34 mouse cellular contexts compared by ENCODE assay signal in genomic region chr9:40825601-40826000, GRCm38 (mm10). TPM values are rescaled to one million over a fixed set of nuclear protein-coding genes. Genes with fewer than 3 reads are reported as not detected.
DNase-seq lines count a peak whose midpoint lies in the region; ATAC-seq and TF ChIP-seq lines count a peak whose summit lies in the region.
"Had no signal": no experiment of that assay in that cellular context is flagged by ENCODE, and none has a peak within 500 bp of the region (broad histone marks: within the 10 kb centered on the region; RNA-seq: fewer than 3 reads in every experiment).

No protein-coding gene starts in this region.

- no peaks in the 10 kb centered on the region for H3K36me3 ChIP-seq in kidney, embryonic 15.5 days
- H3K36me3 ChIP-seq in lung, embryonic 14.5 days (ENCODE audit: insufficient read depth), result no peaks in the 10 kb centered on the region
- no peaks in the 10 kb centered on the region for H3K36me3 ChIP-seq in heart, embryonic 11.5 days (ENCODE audit: control insufficient read depth, insufficient read depth, low read length)
- H3K36me3 ChIP-seq: G1E; hindbrain, embryonic 10.5 days; hindbrain, embryonic 15.5 days; limb, embryonic 13.5 days; liver, embryonic 13.5 days had no signal

- no peaks in the 10 kb centered on the region for H3K9me3 ChIP-seq in kidney, embryonic 15.5 days (replicated peaks)
- H3K9me3 ChIP-seq in lung, embryonic 14.5 days (ENCODE audit: low read depth, low read length), result no peaks in the 10 kb centered on the region
- no peaks in the 10 kb centered on the region for H3K9me3 ChIP-seq in heart, embryonic 11.5 days (replicated peaks; ENCODE audit: control insufficient read depth, low read length)
- H3K9me3 ChIP-seq: G1E; hindbrain, embryonic 10.5 days; hindbrain, embryonic 15.5 days; limb, embryonic 13.5 days; liver, embryonic 13.5 days had no signal

- DNase-seq in adrenal gland, postnatal 36 days, result peak; percentile 25 to 46
- DNase-seq in adrenal gland, adult 8-10 months, result no peak
- DNase-seq in kidney, adult 11 months, result peak; percentile 11
- peak; percentile 26 for DNase-seq in lung, embryonic 14.5 days
- DNase-seq in lung, postnatal 4 days, result no peak
- DNase-seq: adrenal gland, postnatal 25 days; cerebellum, adult 18-20 months; gastrocnemius, postnatal 10 days; heart, postnatal 14 days; liver, embryonic 13.5 days; lung, adult 18-20 months; lung, postnatal 10 days; right cerebral cortex, adult 18-20 months; spleen, adult 18-20 months; thymus, postnatal 14 days had no signal

- ATAC-seq in kidney, embryonic 15.5 days (replicated peaks; ENCODE audit: low FRiP score), result no peak
- ATAC-seq in lung, embryonic 14.5 days (ENCODE audit: insufficient read depth), result no peak
- ATAC-seq in heart, embryonic 11.5 days (replicated peaks; ENCODE audit: insufficient number of reproducible peaks, low FRiP score, low TSS enrichment), result no peak
- ATAC-seq: inflammation-experienced regulatory T-cells, adult 6 months; midbrain, embryonic 16.5 days had no signal

- no peak overlapping the region for H3K4me2 ChIP-seq in kidney, embryonic 15.5 days
- no peak overlapping the region for H3K4me2 ChIP-seq in lung, embryonic 14.5 days
- no peak overlapping the region for H3K4me2 ChIP-seq in heart, embryonic 11.5 days
- H3K4me2 ChIP-seq: hindbrain, embryonic 15.5 days; limb, embryonic 13.5 days; liver, embryonic 13.5 days had no signal

- TF ChIP-seq CTCF in lung, embryonic 14.5 days (IDR thresholded peaks at IDR 0.05; ENCODE audit: low read depth), result no peak

- H3K27ac ChIP-seq in kidney, embryonic 15.5 days, result no peak overlapping the region
- H3K27ac ChIP-seq in lung, embryonic 14.5 days (ENCODE audit: low read depth), result no peak overlapping the region
- no peak overlapping the region for H3K27ac ChIP-seq in heart, embryonic 11.5 days (ENCODE audit: low read depth, low read length)
- H3K27ac ChIP-seq: hindbrain, embryonic 10.5 days; hindbrain, embryonic 15.5 days; layer of hippocampus, adult 2 months; limb, embryonic 13.5 days; liver, embryonic 13.5 days had no signal

- H3K4me3 ChIP-seq in kidney, embryonic 15.5 days (replicated peaks), result no peak overlapping the region
- H3K4me3 ChIP-seq in lung, embryonic 14.5 days (ENCODE audit: low read depth, low read length), result no peak overlapping the region
- no peak overlapping the region for H3K4me3 ChIP-seq in heart, embryonic 11.5 days (ENCODE audit: low read depth, low read length)
- H3K4me3 ChIP-seq: erythroblast, embryonic 14.5 days; hindbrain, embryonic 10.5 days; hindbrain, embryonic 15.5 days; layer of hippocampus, adult 2 months; limb, embryonic 13.5 days; liver, embryonic 13.5 days had no signal

- no peak overlapping the region for H3K9ac ChIP-seq in kidney, embryonic 15.5 days
- no peak overlapping the region for H3K9ac ChIP-seq in lung, embryonic 14.5 days
- no peak overlapping the region for H3K9ac ChIP-seq in heart, embryonic 11.5 days (ENCODE audit: low read depth, low read length)
- H3K9ac ChIP-seq: hindbrain, embryonic 15.5 days; limb, embryonic 13.5 days; liver, embryonic 13.5 days had no signal

- no peaks in the 10 kb centered on the region for H3K27me3 ChIP-seq in kidney, embryonic 15.5 days
- H3K27me3 ChIP-seq in lung, embryonic 14.5 days (ENCODE audit: insufficient read depth, low read length), result no peaks in the 10 kb centered on the region
- H3K27me3 ChIP-seq in heart, embryonic 11.5 days (ENCODE audit: control insufficient read depth, insufficient read depth, low read length), result no peaks in the 10 kb centered on the region
- H3K27me3 ChIP-seq: hindbrain, embryonic 15.5 days had no signal

- 38% methylated on average over 6 of the region's 6 CpGs for WGBS in kidney, embryonic 15.5 days
- 43% methylated on average over 6 of the region's 6 CpGs for WGBS in lung, embryonic 14.5 days
- WGBS in heart, embryonic 11.5 days (ENCODE audit: insufficient replicate concordance), result 38% methylated on average over 6 of the region's 6 CpGs

- H3K4me1 ChIP-seq in kidney, embryonic 15.5 days, result peaks cover 13% of the 10 kb centered on the region
- H3K4me1 ChIP-seq in lung, embryonic 14.5 days (ENCODE audit: insufficient read depth), result no peaks in the 10 kb centered on the region
- H3K4me1 ChIP-seq in heart, embryonic 11.5 days (ENCODE audit: control insufficient read depth, insufficient read depth, low read length), result peaks cover 4% of the 10 kb centered on the region; the same call in 1 of the 2 replicates
- H3K4me1 ChIP-seq: limb, embryonic 13.5 days had no signal

RNA-seq across cellular contexts. Expression of gene Hspa8, which starts 24.8 kb away (rescaled TPM):
- 1,000 to 10,000 TPM; 1,561 to 3,265 TPM for total RNA-seq in adrenal gland, postnatal 36 days (2021)
- total RNA-seq in adrenal gland, adult 8-10 months (2022), result 1,000 to 10,000 TPM; 1,250 to 2,890 (median 1,476) TPM
- polyA plus RNA-seq in kidney, embryonic 15.5 days (2015; fragmentation: Nextera tagmentation; extraction: Ambion mirVana), result 2,873 and 3,000 TPM in 2 replicates
- 2,522 and 2,633 TPM in 2 replicates for polyA plus RNA-seq in lung, embryonic 14.5 days (2014; fragmentation: Nextera tagmentation; extraction: Ambion mirVana)
- polyA plus RNA-seq in heart, embryonic 11.5 days (2014; fragmentation: Nextera tagmentation; extraction: Ambion mirVana), result 2,531 and 2,677 TPM in 2 replicates

RNA-seq across cellular contexts. Expression of gene Bsx, which starts 48.3 kb away (rescaled TPM):
- not detected for total RNA-seq in adrenal gland, postnatal 36 days (2021)
- total RNA-seq in adrenal gland, adult 8-10 months (2022), result not detected
- polyA plus RNA-seq in kidney, embryonic 15.5 days (2015; fragmentation: Nextera tagmentation; extraction: Ambion mirVana), result not detected in 2 replicates
- not detected in 2 replicates for polyA plus RNA-seq in lung, embryonic 14.5 days (2014; fragmentation: Nextera tagmentation; extraction: Ambion mirVana)
- not detected in 2 replicates for polyA plus RNA-seq in heart, embryonic 11.5 days (2014; fragmentation: Nextera tagmentation; extraction: Ambion mirVana)
- total RNA-seq: adrenal gland, postnatal 25 days; common myeloid progenitor, adult 5-6 weeks; G1E; gastrocnemius, postnatal 10 days; heart, adult 8-10 months; heart, postnatal 14 days; layer of hippocampus, adult 2 months; left cerebral cortex, adult 8-10 months; neutrophil, adult 5-6 weeks had no signal
- polyA plus RNA-seq: embryonic facial prominence, embryonic 14.5 days; erythroblast, embryonic 14.5 days; G1E; gonadal fat pad, adult 2 months; heart, embryonic 14.5 days; hindbrain, embryonic 10.5 days; hindbrain, embryonic 15.5 days; inflammation-experienced regulatory T-cells, adult 6 months; limb, embryonic 13.5 days; liver, embryonic 13.5 days; neural tube, embryonic 11.5 days; stomach, embryonic 16.5 days had no signal

Comparison
In these comparisons a context has a peak if more than half of its experiments do, and no peak if none do; other contexts are left out.
1. DNase-seq: peak in adrenal gland, postnatal 36 days (2 of 2), kidney, adult 11 months (single experiment) and lung, embryonic 14.5 days (single experiment); none in adrenal gland, adult 8-10 months (single experiment) and lung, postnatal 4 days (0 of 2).